Comparison of ENCODE assay signal across 9 mouse cellular contexts in genomic region chr8:83578131-83579055, GRCm38 (mm10). TPM values are rescaled to one million over a fixed set of nuclear protein-coding genes. Genes with fewer than 3 reads are reported as not detected.
DNase-seq lines count a peak whose midpoint lies in the region; ATAC-seq and TF ChIP-seq lines count a peak whose summit lies in the region.
"Had no signal": no experiment of that assay in that cellular context is flagged by ENCODE, and none has a peak within 500 bp of the region (broad histone marks: within the 10 kb centered on the region; RNA-seq: fewer than 3 reads in every experiment).

No protein-coding gene starts in this region.

- no peak overlapping the region for H3K4me2 ChIP-seq in forebrain, embryonic 11.5 days (ENCODE audit: low read depth, low read length, severe bottlenecking)
- H3K4me2 ChIP-seq in forebrain, embryonic 16.5 days (ENCODE audit: low read length), result no peak overlapping the region
- no peak overlapping the region for H3K4me2 ChIP-seq in midbrain, embryonic 13.5 days (replicated peaks)
- H3K4me2 ChIP-seq in midbrain, embryonic 14.5 days (ENCODE audit: low read length), result no peak overlapping the region
- peak overlapping the region; percentile 25; the same call in 1 of the 2 replicates for H3K4me2 ChIP-seq in heart, embryonic 11.5 days
- no peak overlapping the region for H3K4me2 ChIP-seq in limb, embryonic 13.5 days (replicated peaks)
- no peak overlapping the region for H3K4me2 ChIP-seq in lung, postnatal 0 days (replicated peaks; ENCODE audit: low read depth, low read length)

- H3K4me3 ChIP-seq in forebrain, embryonic 11.5 days (ENCODE audit: low read depth, low read length), result no peak overlapping the region
- H3K4me3 ChIP-seq in forebrain, embryonic 16.5 days (replicated peaks; ENCODE audit: low read length), result no peak overlapping the region
- no peak overlapping the region for H3K4me3 ChIP-seq in midbrain, embryonic 13.5 days (replicated peaks)
- no peak overlapping the region for H3K4me3 ChIP-seq in midbrain, embryonic 14.5 days (replicated peaks; ENCODE audit: low read depth, low read length)
- H3K4me3 ChIP-seq in heart, embryonic 11.5 days (ENCODE audit: low read depth, low read length), result no peak overlapping the region
- H3K4me3 ChIP-seq in limb, embryonic 13.5 days, result no peak overlapping the region
- no peak overlapping the region for H3K4me3 ChIP-seq in lung, postnatal 0 days (ENCODE audit: low read depth, low read length)
- H3K4me3 ChIP-seq: myocyte had no signal

- no peaks in the 10 kb centered on the region for H3K27me3 ChIP-seq in forebrain, embryonic 11.5 days (ENCODE audit: control insufficient read depth, insufficient read depth, low read length)
- H3K27me3 ChIP-seq in forebrain, embryonic 16.5 days (replicated peaks; ENCODE audit: control insufficient read depth, insufficient read depth, low read length), result no peaks in the 10 kb centered on the region
- H3K27me3 ChIP-seq in midbrain, embryonic 13.5 days, result no peaks in the 10 kb centered on the region
- no peaks in the 10 kb centered on the region for H3K27me3 ChIP-seq in midbrain, embryonic 14.5 days (ENCODE audit: control insufficient read depth, insufficient read depth, low read length)
- no peaks in the 10 kb centered on the region for H3K27me3 ChIP-seq in heart, embryonic 11.5 days (ENCODE audit: control insufficient read depth, insufficient read depth, low read length)
- H3K27me3 ChIP-seq in limb, embryonic 13.5 days, result no peaks in the 10 kb centered on the region
- no peaks in the 10 kb centered on the region for H3K27me3 ChIP-seq in lung, postnatal 0 days (replicated peaks; ENCODE audit: insufficient read depth, low read length)

- no peak overlapping the region for H3K27ac ChIP-seq in forebrain, embryonic 11.5 days (ENCODE audit: low read depth, low read length)
- no peak overlapping the region for H3K27ac ChIP-seq in forebrain, embryonic 16.5 days (ENCODE audit: low read length)
- H3K27ac ChIP-seq in midbrain, embryonic 13.5 days, result no peak overlapping the region; the same call in 1 of the 2 replicates
- no peak overlapping the region for H3K27ac ChIP-seq in midbrain, embryonic 14.5 days (replicated peaks; ENCODE audit: low read depth, low read length)
- H3K27ac ChIP-seq in heart, embryonic 11.5 days (ENCODE audit: low read depth, low read length), result peak overlapping the region; percentile 91
- peak overlapping the region; percentile 0; the same call in 1 of the 2 replicates for H3K27ac ChIP-seq in limb, embryonic 13.5 days
- H3K27ac ChIP-seq in lung, postnatal 0 days (ENCODE audit: low read length), result no peak overlapping the region

- no peak for ATAC-seq in forebrain, embryonic 11.5 days (replicated peaks; ENCODE audit: low FRiP score)
- ATAC-seq in forebrain, embryonic 16.5 days, result no peak
- no peak for ATAC-seq in midbrain, embryonic 13.5 days
- ATAC-seq in midbrain, embryonic 14.5 days (ENCODE audit: low FRiP score, low TSS enrichment), result no peak
- ATAC-seq in heart, embryonic 11.5 days (replicated peaks; ENCODE audit: insufficient number of reproducible peaks, low FRiP score, low TSS enrichment), result no peak
- ATAC-seq in limb, embryonic 13.5 days (ENCODE audit: low FRiP score, low read depth), result no peak
- ATAC-seq in lung, postnatal 0 days, result no peak

- no peak for TF ChIP-seq EP300 in lung, postnatal 0 days (IDR thresholded peaks at IDR 0.05)

- H3K36me3 ChIP-seq in forebrain, embryonic 11.5 days (ENCODE audit: control insufficient read depth, insufficient read depth, low read length), result no peaks in the 10 kb centered on the region
- H3K36me3 ChIP-seq in forebrain, embryonic 16.5 days (ENCODE audit: control insufficient read depth, insufficient read depth), result no peaks in the 10 kb centered on the region
- H3K36me3 ChIP-seq in midbrain, embryonic 13.5 days, result peaks cover 22% of the 10 kb centered on the region
- H3K36me3 ChIP-seq in midbrain, embryonic 14.5 days (ENCODE audit: control insufficient read depth, insufficient read depth, low read length), result peaks cover 17% of the 10 kb centered on the region
- H3K36me3 ChIP-seq in heart, embryonic 11.5 days (ENCODE audit: control insufficient read depth, insufficient read depth, low read length), result no peaks in the 10 kb centered on the region; the same call in 1 of the 2 replicates
- H3K36me3 ChIP-seq in limb, embryonic 13.5 days, result peaks cover 28% of the 10 kb centered on the region
- H3K36me3 ChIP-seq in lung, postnatal 0 days (ENCODE audit: insufficient read depth, low read length), result no peaks in the 10 kb centered on the region

- H3K9me3 ChIP-seq in forebrain, embryonic 11.5 days (ENCODE audit: control insufficient read depth, low read length), result no peaks in the 10 kb centered on the region
- no peaks in the 10 kb centered on the region for H3K9me3 ChIP-seq in forebrain, embryonic 16.5 days (ENCODE audit: control insufficient read depth, low read length)
- no peaks in the 10 kb centered on the region for H3K9me3 ChIP-seq in midbrain, embryonic 13.5 days
- no peaks in the 10 kb centered on the region for H3K9me3 ChIP-seq in midbrain, embryonic 14.5 days (ENCODE audit: control insufficient read depth, low read length)
- no peaks in the 10 kb centered on the region for H3K9me3 ChIP-seq in heart, embryonic 11.5 days (replicated peaks; ENCODE audit: control insufficient read depth, low read length)
- no peaks in the 10 kb centered on the region for H3K9me3 ChIP-seq in limb, embryonic 13.5 days
- no peaks in the 10 kb centered on the region for H3K9me3 ChIP-seq in lung, postnatal 0 days (ENCODE audit: low read length)

- H3K9ac ChIP-seq in forebrain, embryonic 11.5 days (ENCODE audit: low read length), result no peak overlapping the region
- no peak overlapping the region for H3K9ac ChIP-seq in forebrain, embryonic 16.5 days (replicated peaks; ENCODE audit: low read depth, low read length)
- H3K9ac ChIP-seq in midbrain, embryonic 13.5 days (replicated peaks), result peak overlapping the region; percentile 20
- H3K9ac ChIP-seq in midbrain, embryonic 14.5 days (replicated peaks; ENCODE audit: low read length), result no peak overlapping the region
- H3K9ac ChIP-seq in heart, embryonic 11.5 days (ENCODE audit: low read depth, low read length), result peak overlapping the region; percentile 59
- H3K9ac ChIP-seq in limb, embryonic 13.5 days, result peak overlapping the region; percentile 40; the same call in 1 of the 2 replicates
- H3K9ac ChIP-seq in lung, postnatal 0 days (replicated peaks; ENCODE audit: low read depth), result no peak overlapping the region

- TF ChIP-seq CTCF in lung, postnatal 0 days (IDR thresholded peaks at IDR 0.05), result no peak

- peak; percentile 48 for DNase-seq in forebrain, embryonic 11.5 days (ENCODE audit: low spot score)
- DNase-seq in midbrain, embryonic 14.5 days, result no peak
- DNase-seq in MN1 (ENCODE audit: low spot score), result no peak
- DNase-seq in lung, postnatal 0 days (ENCODE audit: low spot score), result no peak

- H3K4me1 ChIP-seq in forebrain, embryonic 11.5 days (replicated peaks; ENCODE audit: control insufficient read depth, insufficient read depth, low read length), result 0 out of 2 replicates have a peak, but pooled peaks cover 4% of the 10 kb centered on the region
- peaks cover 25% of the 10 kb centered on the region for H3K4me1 ChIP-seq in forebrain, embryonic 16.5 days (replicated peaks; ENCODE audit: control insufficient read depth, insufficient read depth, low read length)
- H3K4me1 ChIP-seq in midbrain, embryonic 13.5 days (replicated peaks), result peaks cover 86% of the 10 kb centered on the region
- H3K4me1 ChIP-seq in midbrain, embryonic 14.5 days (ENCODE audit: control insufficient read depth, insufficient read depth, low read length), result 0 out of 2 replicates have a peak, but pooled peaks cover 10% of the 10 kb centered on the region
- peaks cover 62% of the 10 kb centered on the region for H3K4me1 ChIP-seq in heart, embryonic 11.5 days (ENCODE audit: control insufficient read depth, insufficient read depth, low read length)
- H3K4me1 ChIP-seq in limb, embryonic 13.5 days, result peaks cover 56% of the 10 kb centered on the region
- peaks cover 12% of the 10 kb centered on the region; the same call in 1 of the 2 replicates for H3K4me1 ChIP-seq in lung, postnatal 0 days (ENCODE audit: insufficient read depth, low read depth, low read length)

- 79% methylated on average over 17 of the region's 17 CpGs for WGBS in forebrain, embryonic 11.5 days
- WGBS in forebrain, embryonic 16.5 days, result 75% methylated on average over 17 of the region's 17 CpGs
- 75% methylated on average over 17 of the region's 17 CpGs for WGBS in midbrain, embryonic 13.5 days
- 73% methylated on average over 17 of the region's 17 CpGs for WGBS in midbrain, embryonic 14.5 days
- 51% methylated on average over 17 of the region's 17 CpGs for WGBS in heart, embryonic 11.5 days (ENCODE audit: insufficient replicate concordance)
- 76% methylated on average over 17 of the region's 17 CpGs for WGBS in limb, embryonic 13.5 days
- WGBS in lung, postnatal 0 days, result 62% methylated on average over 17 of the region's 17 CpGs

RNA-seq across cellular contexts. Expression of gene Ndufb7, which starts 11.9 kb away (rescaled TPM):
- 333 and 339 TPM in 2 replicates for polyA plus RNA-seq in forebrain, embryonic 11.5 days (2014; fragmentation: Nextera tagmentation; extraction: Ambion mirVana)
- polyA plus RNA-seq in forebrain, embryonic 16.5 days (2015; fragmentation: Nextera tagmentation; extraction: Ambion mirVana), result 281 and 325 TPM in 2 replicates
- polyA plus RNA-seq in midbrain, embryonic 13.5 days (2015; fragmentation: Nextera tagmentation; extraction: Ambion mirVana), result 380 and 382 TPM in 2 replicates
- polyA plus RNA-seq in midbrain, embryonic 14.5 days (2014; fragmentation: Nextera tagmentation; extraction: Ambion mirVana), result 346 and 405 TPM in 2 replicates
- 546 and 556 TPM in 2 replicates for polyA plus RNA-seq in heart, embryonic 11.5 days (2014; fragmentation: Nextera tagmentation; extraction: Ambion mirVana)
- polyA plus RNA-seq in limb, embryonic 13.5 days (2015; fragmentation: Nextera tagmentation; extraction: Ambion mirVana), result 282 and 290 TPM in 2 replicates
- polyA plus RNA-seq in lung, postnatal 0 days (2015; fragmentation: Nextera tagmentation; extraction: Ambion mirVana), result 258 and 286 TPM in 2 replicates

RNA-seq across cellular contexts. Expression of gene Tecr, which starts 29.4 kb away (rescaled TPM):
- polyA plus RNA-seq in forebrain, embryonic 11.5 days (2014; fragmentation: Nextera tagmentation; extraction: Ambion mirVana), result 550 and 611 TPM in 2 replicates
- 694 and 809 TPM in 2 replicates for polyA plus RNA-seq in forebrain, embryonic 16.5 days (2015; fragmentation: Nextera tagmentation; extraction: Ambion mirVana)
- polyA plus RNA-seq in midbrain, embryonic 13.5 days (2015; fragmentation: Nextera tagmentation; extraction: Ambion mirVana), result 820 and 847 TPM in 2 replicates
- polyA plus RNA-seq in midbrain, embryonic 14.5 days (2014; fragmentation: Nextera tagmentation; extraction: Ambion mirVana), result 987 and 1,278 TPM in 2 replicates
- 531 and 534 TPM in 2 replicates for polyA plus RNA-seq in heart, embryonic 11.5 days (2014; fragmentation: Nextera tagmentation; extraction: Ambion mirVana)
- 578 and 605 TPM in 2 replicates for polyA plus RNA-seq in limb, embryonic 13.5 days (2015; fragmentation: Nextera tagmentation; extraction: Ambion mirVana)
- polyA plus RNA-seq in lung, postnatal 0 days (2015; fragmentation: Nextera tagmentation; extraction: Ambion mirVana), result 273 and 293 TPM in 2 replicates

RNA-seq across cellular contexts. Expression of gene Dnajb1, which starts 29.6 kb away (rescaled TPM):
- 73.8 and 78.5 TPM in 2 replicates for polyA plus RNA-seq in forebrain, embryonic 11.5 days (2014; fragmentation: Nextera tagmentation; extraction: Ambion mirVana)
- 58.6 and 62.3 TPM in 2 replicates for polyA plus RNA-seq in forebrain, embryonic 16.5 days (2015; fragmentation: Nextera tagmentation; extraction: Ambion mirVana)
- 56.6 and 61.5 TPM in 2 replicates for polyA plus RNA-seq in midbrain, embryonic 13.5 days (2015; fragmentation: Nextera tagmentation; extraction: Ambion mirVana)
- polyA plus RNA-seq in midbrain, embryonic 14.5 days (2014; fragmentation: Nextera tagmentation; extraction: Ambion mirVana), result 46.2 TPM in 2 replicates
- polyA plus RNA-seq in heart, embryonic 11.5 days (2014; fragmentation: Nextera tagmentation; extraction: Ambion mirVana), result 51.2 and 51.5 TPM in 2 replicates
- 67.0 and 72.5 TPM in 2 replicates for polyA plus RNA-seq in limb, embryonic 13.5 days (2015; fragmentation: Nextera tagmentation; extraction: Ambion mirVana)
- polyA plus RNA-seq in lung, postnatal 0 days (2015; fragmentation: Nextera tagmentation; extraction: Ambion mirVana), result 34.3 and 43.6 TPM in 2 replicates

RNA-seq across cellular contexts. Expression of gene Olfr370, which starts 42.8 kb away (rescaled TPM):
- not detected in 2 replicates for polyA plus RNA-seq in forebrain, embryonic 11.5 days (2014; fragmentation: Nextera tagmentation; extraction: Ambion mirVana)
- polyA plus RNA-seq in forebrain, embryonic 16.5 days (2015; fragmentation: Nextera tagmentation; extraction: Ambion mirVana), result not detected in 2 replicates
- polyA plus RNA-seq in midbrain, embryonic 13.5 days (2015; fragmentation: Nextera tagmentation; extraction: Ambion mirVana), result 0.04 TPM in 1 of 2 replicates, not detected in the other
- polyA plus RNA-seq in midbrain, embryonic 14.5 days (2014; fragmentation: Nextera tagmentation; extraction: Ambion mirVana), result not detected in 2 replicates
- 0.08 TPM in 1 of 2 replicates, not detected in the other for polyA plus RNA-seq in heart, embryonic 11.5 days (2014; fragmentation: Nextera tagmentation; extraction: Ambion mirVana)
- polyA plus RNA-seq in limb, embryonic 13.5 days (2015; fragmentation: Nextera tagmentation; extraction: Ambion mirVana), result not detected in 2 replicates
- not detected in 2 replicates for polyA plus RNA-seq in lung, postnatal 0 days (2015; fragmentation: Nextera tagmentation; extraction: Ambion mirVana)
- polyA plus RNA-seq: myocyte had no signal

Comparison
In these comparisons a context has a peak if more than half of its experiments do, and no peak if none do; other contexts are left out.
1. H3K9ac ChIP-seq: peak in midbrain, embryonic 13.5 days (single experiment), heart, embryonic 11.5 days (single experiment) and limb, embryonic 13.5 days (single experiment); none in forebrain, embryonic 11.5 days (single experiment), forebrain, embryonic 16.5 days (single experiment), midbrain, embryonic 14.5 days (single experiment) and lung, postnatal 0 days (single experiment).
2. H3K27ac ChIP-seq: peak in heart, embryonic 11.5 days (single experiment) and limb, embryonic 13.5 days (single experiment); none in forebrain, embryonic 11.5 days (single experiment), forebrain, embryonic 16.5 days (single experiment), midbrain, embryonic 13.5 days (single experiment), midbrain, embryonic 14.5 days (single experiment) and lung, postnatal 0 days (single experiment).